Mouse (Mus musculus) olfactory bulb, adult 2 months (tissue): ENCODE data around the gene Add1. TPM values are rescaled to one million over a fixed set of nuclear protein-coding genes. Genes with fewer than 3 reads are reported as not detected.
A peak's percentile ranks its signal among the peaks of the same experiment; 100 is the strongest.

ENCODE experiments used
- H3K27ac ChIP-seq: fragments of 200-500 bp; 2 replicates; pipeline ENCODE4 v1.5.1; 2012; ENCODE audit warnings: low read depth, low read length; ENCODE audit not compliant: insufficient read depth
- H3K4me1 ChIP-seq: fragments of 200-500 bp; 2 replicates; pipeline ENCODE4 v1.6.1; 2012; ENCODE audit warnings: low read length; ENCODE audit not compliant: control insufficient read depth, insufficient read depth
- H3K4me3 ChIP-seq: fragments of 200-500 bp; 2 replicates; pipeline ENCODE4 v1.5.1; 2012; ENCODE audit warnings: mild to moderate bottlenecking, low read depth, low read length, moderate library complexity; ENCODE audit not compliant: insufficient read depth
- CTCF ChIP-seq: fragments of 200-500 bp; IDR thresholded peaks from 2 replicates; pipeline ENCODE4 v1.5.1; 2012; ENCODE audit warnings: low read depth, mild to moderate bottlenecking, low read length, moderate library complexity; ENCODE audit not compliant: insufficient read depth
- POLR2A ChIP-seq: fragments of 200-500 bp; IDR thresholded peaks from 2 replicates; pipeline ENCODE4 v1.6.1; 2012; ENCODE audit warnings: mild to moderate bottlenecking, low read depth, low read length, moderate library complexity; ENCODE audit not compliant: insufficient read depth
- WGBS: fragments of 180-500 bp; shearing (Covaris S2); methylation state at CpG from one replicate; pipeline ENCODE4 v1.1.7; 2018; 5-methylcytosine and 5-hydroxymethylcytosine counted together
- polyA plus RNA-seq: library from polyadenylated mRNA; stranded (reverse); fragments of >200 nt; gene quantifications from 2 replicates; pipeline ENCODE4 v1.2.4, GENCODE M21; 2012; ENCODE audit warnings: low replicate concordance; ENCODE audit not compliant: missing spikeins, insufficient read depth, insufficient read length

Gene Add1
- polyA plus RNA-seq, 1 experiment: 674 TPM

DNA sequence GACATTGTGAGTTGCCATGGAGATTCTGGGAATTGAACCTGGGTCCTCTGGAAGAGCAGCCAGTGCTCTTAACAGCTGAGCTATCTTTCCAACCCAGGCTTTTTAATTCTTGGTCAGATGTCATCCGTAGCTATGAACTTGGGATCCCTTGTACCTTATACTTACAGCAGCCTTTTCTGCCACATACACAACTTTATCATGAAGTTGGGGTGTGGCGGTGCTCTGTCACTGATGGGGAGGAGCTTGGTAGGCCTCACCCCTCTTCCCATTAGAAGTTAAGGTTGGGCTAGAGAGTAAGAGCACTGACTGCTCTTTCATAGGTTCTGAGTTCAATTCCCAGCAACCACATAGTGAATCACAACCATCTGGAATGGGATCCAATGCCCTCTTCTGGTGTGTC is 59.5 kb downstream of the Add1 start:
- Histone ChIP-seq H3K4me3 (no peak overlapping the region), H3K4me1 (peaks cover 11% of the 10 kb centered on the region), H3K27ac (no peak overlapping the region)
- 95% methylated on average over 2 of the region's 2 CpGs for WGBS
- no peak for TF ChIP-seq CTCF
- no peak for TF ChIP-seq POLR2A

GRCm38 (mm10) chr5:34633641-34634040 is 60.2 kb downstream of the Add1 start:
- no peak overlapping the region for H3K4me3 ChIP-seq
- H3K27ac ChIP-seq: no peak overlapping the region
- WGBS: 60% methylated on average over 4 of the region's 4 CpGs
- H3K4me1 ChIP-seq: peaks cover 11% of the 10 kb centered on the region
- TF ChIP-seq POLR2A: no peak
- TF ChIP-seq CTCF: no peak

GRCm38 (mm10) chr5:34634746-34635400 is 61.4 kb downstream of the Add1 start:
- Histone ChIP-seq H3K27ac (no peak overlapping the region), H3K4me1 (peaks cover 11% of the 10 kb centered on the region), H3K4me3 (no peak overlapping the region)
- 90% methylated on average over 13 of the region's 13 CpGs for WGBS
- TF ChIP-seq CTCF: no peak
- no peak for TF ChIP-seq POLR2A

GRCm38 (mm10) chr5:34635665-34636192 is 62.3 kb downstream of the Add1 start:
- Histone ChIP-seq H3K27ac (no peak overlapping the region), H3K4me1 (peaks cover 11% of the 10 kb centered on the region), H3K4me3 (peak overlapping the region; percentile 70)
- WGBS: 61% methylated on average over 10 of the region's 10 CpGs
- no peak for TF ChIP-seq POLR2A
- TF ChIP-seq CTCF: no peak

DNA sequence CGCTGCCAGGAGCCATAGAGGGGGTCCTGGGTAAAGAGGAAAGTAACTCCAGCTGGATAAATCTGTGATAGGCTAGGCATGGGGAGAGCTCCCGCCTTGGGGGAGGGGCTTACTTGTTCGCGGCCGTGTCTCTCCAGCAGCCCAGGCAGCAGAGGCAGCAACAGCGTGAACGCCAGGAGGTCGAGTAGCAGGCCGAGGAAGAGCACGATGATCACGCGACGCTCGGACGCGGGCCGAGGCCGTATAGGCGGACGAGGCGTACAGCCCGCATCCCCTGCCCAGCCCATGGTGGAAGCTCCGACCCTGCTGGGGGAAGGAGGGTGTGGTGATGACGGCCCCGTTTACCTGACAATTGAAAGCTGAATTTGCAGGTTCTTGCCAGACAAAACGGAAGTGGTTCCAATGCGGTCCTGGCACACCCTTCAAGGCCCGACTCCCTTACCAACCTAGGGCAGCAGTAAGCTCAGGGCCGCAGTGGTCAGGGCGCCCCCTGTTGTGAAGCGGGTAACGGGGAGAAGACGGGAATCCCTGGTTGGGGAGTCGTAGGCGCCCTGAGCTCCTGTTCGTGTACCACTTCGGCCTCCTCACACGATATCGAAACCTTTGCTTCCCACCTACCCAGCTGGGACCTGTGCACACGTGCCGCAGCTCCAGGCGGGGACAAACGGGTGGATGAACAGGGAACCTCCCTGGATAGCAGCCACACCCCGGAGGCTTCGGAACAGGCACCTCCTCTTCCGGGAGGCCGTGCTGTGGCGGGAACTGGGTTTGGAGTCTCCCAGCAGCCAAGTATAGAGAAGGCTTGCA is 63.2 kb downstream of the Add1 start, which contains the start of gene Mfsd10:
Gene Mfsd10 (minus strand): TSS at position 732 of the 807 bp plus-strand sequence.
- H3K4me3 ChIP-seq: peak within 1 kb of the TSS; percentile 70
- WGBS: under 1% methylated on average over 48 of the region's 48 CpGs
- H3K27ac ChIP-seq: peak within 1 kb of the TSS; percentile 34
- peak; percentile 52 for TF ChIP-seq POLR2A
- TF ChIP-seq CTCF: 0 out of 2 replicates have a peak, but pooled peaks have one; percentile 19
- peaks cover 11% of the 10 kb centered on the region for H3K4me1 ChIP-seq

GRCm38 (mm10) chr5:34637591-34638156 is 64.2 kb downstream of the Add1 start:
- H3K4me3 ChIP-seq: no peak overlapping the region
- TF ChIP-seq POLR2A (no peak), CTCF (no peak)
- peaks cover 11% of the 10 kb centered on the region for H3K4me1 ChIP-seq
- no peak overlapping the region for H3K27ac ChIP-seq
- WGBS: 81% methylated on average over 7 of the region's 7 CpGs

GRCm38 (mm10) chr5:34641991-34642390 is 68.5 kb downstream of the Add1 start:
- 87% methylated on average over 3 of the region's 3 CpGs for WGBS
- no peaks in the 10 kb centered on the region; the same call in 1 of the 2 replicates for H3K4me1 ChIP-seq
- H3K27ac ChIP-seq: no peak overlapping the region
- no peak for TF ChIP-seq CTCF
- TF ChIP-seq POLR2A: no peak
- no peak overlapping the region for H3K4me3 ChIP-seq

- Histone ChIP-seq H3K27ac (no peak overlapping the region), H3K4me1 (no peaks in the 10 kb centered on the region), H3K4me3 (no peak overlapping the region)
- 39% methylated on average over 5 of the region's 5 CpGs for WGBS
- TF ChIP-seq POLR2A (no peak), CTCF (no peak)
These were observed 69.5 kb downstream of the Add1 start for GRCm38 (mm10) chr5:34642932-34643331.

GRCm38 (mm10) chr5:34647581-34647980 is 74.1 kb downstream of the Add1 start:
- no peak for TF ChIP-seq POLR2A
- no peak for TF ChIP-seq CTCF
- H3K4me1 ChIP-seq: no peaks in the 10 kb centered on the region
- H3K4me3 ChIP-seq: no peak overlapping the region
- H3K27ac ChIP-seq: no peak overlapping the region
- WGBS: 36% methylated on average over 4 of the region's 4 CpGs
